Mouse (Mus musculus) hindbrain, embryonic 11.5 days (tissue): ENCODE results near the gene Fnbp1. TPM values are rescaled to one million over a fixed set of nuclear protein-coding genes. Genes with fewer than 3 reads are reported as not detected.

Experiments used
- ATAC-seq: fragments of 200-750 bp; cut with Nextera tagmentation; 2 replicates; pipeline ENCODE4 v1.8.0; 2017; ENCODE audit warnings: mild to moderate bottlenecking, moderate TSS enrichment, moderate library complexity; ENCODE audit not compliant: low FRiP score
- DNase-seq: peaks from one replicate; pipeline ENCODE4 v3.0.0-alpha.2; 2015; ENCODE audit warnings: low spot score
- H3K27ac ChIP-seq: fragments of 300-500 bp; sonication (generic); 2 replicates; pipeline ENCODE4 v1.5.1; 2014; ENCODE audit warnings: mild to moderate bottlenecking, low read depth, low read length
- H3K27me3 ChIP-seq: fragments of 300-500 bp; sonication (generic); 2 replicates; pipeline ENCODE4 v1.6.1; 2014; ENCODE audit warnings: mild to moderate bottlenecking, low read length, moderate library complexity, mixed read lengths; ENCODE audit not compliant: control insufficient read depth, insufficient read depth
- H3K36me3 ChIP-seq: fragments of 300-500 bp; sonication (generic); 2 replicates; pipeline ENCODE4 v1.6.1; 2014; ENCODE audit warnings: mild to moderate bottlenecking, low read length, moderate library complexity, mixed read lengths; ENCODE audit not compliant: control insufficient read depth, insufficient read depth
- H3K4me1 ChIP-seq: fragments of 300-500 bp; sonication (generic); replicated peaks from 2 replicates; pipeline ENCODE4 v1.6.1; 2014; ENCODE audit warnings: low read length, mixed read lengths; ENCODE audit not compliant: control insufficient read depth, insufficient read depth
- H3K4me2 ChIP-seq: fragments of 300-500 bp; sonication (generic); replicated peaks from 2 replicates; pipeline ENCODE4 v1.6.1; 2014; ENCODE audit warnings: mild to moderate bottlenecking, low read depth, low read length
- H3K4me3 ChIP-seq: fragments of 300-500 bp; sonication (generic); 2 replicates; pipeline ENCODE4 v1.5.1; 2014; ENCODE audit warnings: low read depth, low read length
- H3K9ac ChIP-seq: fragments of 300-500 bp; sonication (generic); 2 replicates; pipeline ENCODE4 v1.6.1; 2014; ENCODE audit warnings: low read depth, low read length
- H3K9me3 ChIP-seq: fragments of 300-500 bp; sonication (generic); 2 replicates; pipeline ENCODE4 v1.6.1; 2016; ENCODE audit warnings: low read length; ENCODE audit not compliant: control insufficient read depth
- WGBS: fragments of 180-500 bp; shearing (Covaris S2); extraction: QIAGEN DNeasy Blood & Tissue Kit; methylation state at CpG from one replicate; pipeline ENCODE4 v1.1.7; 2014; 5-methylcytosine and 5-hydroxymethylcytosine counted together
- polyA plus RNA-seq: library from polyadenylated mRNA; unstranded; fragments of >200 nt; fragmentation: Nextera tagmentation; extraction: Ambion mirVana; gene quantifications from 2 replicates; pipeline ENCODE4 v1.2.1, GENCODE M21; 2014

Fnbp1 gene
- polyA plus RNA-seq, 1 experiment from 2014 or later: 14.4 TPM

- DNase-seq: no peak
- H3K4me1 ChIP-seq: no peaks in the 10 kb centered on the region
- no peaks in the 10 kb centered on the region for H3K36me3 ChIP-seq
- WGBS: 81% methylated on average over 11 of the region's 11 CpGs
- H3K9me3 ChIP-seq: no peaks in the 10 kb centered on the region
- H3K27ac ChIP-seq: no peak overlapping the region
- H3K9ac ChIP-seq: no peak overlapping the region
- no peak overlapping the region for H3K4me2 ChIP-seq
- no peak overlapping the region for H3K4me3 ChIP-seq
- no peaks in the 10 kb centered on the region; the same call in 1 of the 2 replicates for H3K27me3 ChIP-seq
- ATAC-seq: no peak
These were observed 146.3 kb downstream of the Fnbp1 start for GRCm38 (mm10) chr2:30995432-30995996.

GRCm38 (mm10) chr2:30994853-30995252, 147.0 kb downstream of the Fnbp1 start:
- no peak overlapping the region for H3K27ac ChIP-seq
- H3K4me1 ChIP-seq: no peaks in the 10 kb centered on the region
- no peaks in the 10 kb centered on the region; the same call in 1 of the 2 replicates for H3K27me3 ChIP-seq
- H3K9ac ChIP-seq: no peak overlapping the region
- no peak overlapping the region for H3K4me2 ChIP-seq
- H3K9me3 ChIP-seq: no peaks in the 10 kb centered on the region
- H3K4me3 ChIP-seq: no peak overlapping the region
- ATAC-seq (no peak), DNase-seq (no peak)
- 94% methylated on average over 4 of the region's 4 CpGs for WGBS
- H3K36me3 ChIP-seq: no peaks in the 10 kb centered on the region

DNA sequence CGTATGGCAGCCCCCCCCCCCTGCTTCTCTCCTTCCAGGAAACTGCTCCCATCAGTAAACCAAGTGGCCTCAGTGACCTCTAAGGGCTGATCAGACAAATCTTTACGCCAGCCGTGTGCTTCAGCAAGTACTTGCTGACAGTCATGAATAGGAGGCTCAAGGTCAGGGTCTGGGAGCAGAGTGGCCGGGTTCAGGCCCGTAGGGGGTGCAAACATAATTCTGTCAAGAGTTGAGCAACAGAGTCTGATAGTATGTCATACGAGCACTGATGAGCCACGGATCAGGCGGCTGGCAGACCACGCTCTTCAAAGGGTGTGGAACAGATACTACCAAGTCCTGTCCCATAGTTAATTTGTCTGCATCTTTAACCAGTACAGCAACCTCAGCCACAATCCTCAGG, 151.6 kb downstream of the Fnbp1 start:
- ATAC-seq (no peak), DNase-seq (no peak)
- Histone ChIP-seq H3K36me3 (no peaks in the 10 kb centered on the region), H3K4me3 (no peak overlapping the region), H3K4me2 (no peak overlapping the region), H3K27ac (no peak overlapping the region), H3K9me3 (no peaks in the 10 kb centered on the region), H3K4me1 (no peaks in the 10 kb centered on the region), H3K9ac (no peak overlapping the region), H3K27me3 (no peaks in the 10 kb centered on the region; the same call in 1 of the 2 replicates)
- WGBS: 89% methylated on average over 9 of the region's 9 CpGs

GRCm38 (mm10) chr2:30985111-30986020, 156.4 kb downstream of the Fnbp1 start:
- Histone ChIP-seq H3K36me3 (no peaks in the 10 kb centered on the region), H3K9ac (no peak overlapping the region), H3K9me3 (no peaks in the 10 kb centered on the region), H3K4me3 (no peak overlapping the region), H3K4me2 (no peak overlapping the region), H3K27ac (no peak overlapping the region), H3K4me1 (peaks cover 3% of the 10 kb centered on the region; the same call in 1 of the 2 replicates), H3K27me3 (no peaks in the 10 kb centered on the region)
- ATAC-seq (no peak), DNase-seq (peak; percentile 3)
- 25% methylated on average over 16 of the region's 17 CpGs for WGBS

GRCm38 (mm10) chr2:30983024-30983423, 158.8 kb downstream of the Fnbp1 start:
- peaks cover 3% of the 10 kb centered on the region; the same call in 1 of the 2 replicates for H3K4me1 ChIP-seq
- no peaks in the 10 kb centered on the region for H3K9me3 ChIP-seq
- WGBS: 56% methylated on average over 7 of the region's 7 CpGs
- no peak overlapping the region; the same call in 1 of the 2 replicates for H3K9ac ChIP-seq
- DNase-seq: no peak
- peak overlapping the region; percentile 88 for H3K4me2 ChIP-seq
- H3K36me3 ChIP-seq: no peaks in the 10 kb centered on the region
- ATAC-seq: no peak
- no peaks in the 10 kb centered on the region for H3K27me3 ChIP-seq
- no peak overlapping the region for H3K27ac ChIP-seq
- H3K4me3 ChIP-seq: peak overlapping the region; percentile 78

DNA sequence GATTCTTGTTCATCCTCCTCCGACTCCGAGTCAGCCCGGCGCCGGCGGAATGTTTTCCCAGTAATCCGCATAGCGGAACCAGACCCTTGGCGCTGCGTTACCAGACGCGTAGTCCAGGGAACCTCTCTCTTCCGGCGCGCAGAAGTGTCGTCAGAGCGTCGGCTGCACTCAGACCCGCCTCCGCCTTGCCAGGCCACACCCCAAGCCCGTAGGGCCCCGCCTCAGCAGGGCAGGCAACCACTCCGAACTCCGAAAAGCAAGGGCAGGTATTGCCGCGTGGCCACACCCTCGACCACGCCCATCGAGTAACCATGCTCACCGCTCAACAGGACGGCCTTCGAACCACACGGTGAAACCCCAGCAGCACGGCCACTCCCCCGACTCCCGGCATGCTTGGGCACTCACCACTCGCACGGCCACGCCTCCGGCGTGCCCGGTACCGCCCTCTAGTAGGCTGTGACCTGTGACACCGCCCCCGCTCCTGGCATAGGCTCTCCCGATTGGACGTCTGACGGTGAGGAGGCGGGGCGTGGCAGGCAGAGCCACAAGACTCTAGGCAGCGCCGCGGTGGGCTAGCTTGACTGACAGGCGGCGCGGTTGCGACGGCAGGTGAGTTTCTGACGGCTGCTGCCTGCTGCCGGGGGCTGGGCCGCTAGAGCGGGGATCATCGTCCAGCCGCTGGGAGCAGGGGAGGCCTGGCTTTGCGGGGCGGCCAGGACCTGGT, 159.9 kb downstream of the Fnbp1 start, which contains the start of the genes BC005624 and Usp20:
Gene BC005624, minus strand, starts transcription at position 412 of the 724 bp plus-strand sequence.
Gene Usp20, plus strand, starts transcription at position 490 of the 724 bp plus-strand sequence.
- H3K9ac ChIP-seq: peak within 1 kb of the TSS; percentile 61
- no peaks in the 10 kb centered on the region for H3K27me3 ChIP-seq
- no peaks in the 10 kb centered on the region for H3K9me3 ChIP-seq
- H3K36me3 ChIP-seq: no peaks in the 10 kb centered on the region
- H3K27ac ChIP-seq: peak within 1 kb of the TSS; percentile 40; the same call in 1 of the 2 replicates
- ATAC-seq: peak; percentile 99
- H3K4me1 ChIP-seq: peaks cover 3% of the 10 kb centered on the region; the same call in 1 of the 2 replicates
- H3K4me3 ChIP-seq: peak within 1 kb of the TSS; percentile 78
- under 1% methylated on average over 63 of the region's 66 CpGs for WGBS
- DNase-seq: peak; percentile 99
- H3K4me2 ChIP-seq: peak within 1 kb of the TSS; percentile 88

Other genes with a start within 250 kb of the Fnbp1 start
- 5.5 and 5.6 TPM in 2 replicates for gene Ptges, start 212.1 kb downstream of the Fnbp1 start, polyA plus RNA-seq
- gene Tor1b, start 189.0 kb downstream of the Fnbp1 start, polyA plus RNA-seq: 18.7 and 21.5 TPM in 2 replicates
- 73.7 and 83.5 TPM in 2 replicates for gene Tor1a, start 174.1 kb downstream of the Fnbp1 start, polyA plus RNA-seq
- 67.5 and 74.6 TPM in 2 replicates for gene BC005624, start 159.8 kb downstream of the Fnbp1 start, polyA plus RNA-seq
- gene Usp20, start 159.7 kb downstream of the Fnbp1 start, polyA plus RNA-seq: 14.6 and 14.8 TPM in 2 replicates
- gene Gpr107, start 10.3 kb upstream of the Fnbp1 start, polyA plus RNA-seq: 25.9 and 35.8 TPM in 2 replicates
- 70.5 and 76.5 TPM in 2 replicates for gene Ncs1, start 103.8 kb upstream of the Fnbp1 start, polyA plus RNA-seq
- gene Hmcn2, start 172.4 kb upstream of the Fnbp1 start, polyA plus RNA-seq: 0.08 TPM in 1 of 2 replicates, not detected in the other